19 mouse cellular contexts compared by ENCODE assay signal in the genomic region with DNA sequence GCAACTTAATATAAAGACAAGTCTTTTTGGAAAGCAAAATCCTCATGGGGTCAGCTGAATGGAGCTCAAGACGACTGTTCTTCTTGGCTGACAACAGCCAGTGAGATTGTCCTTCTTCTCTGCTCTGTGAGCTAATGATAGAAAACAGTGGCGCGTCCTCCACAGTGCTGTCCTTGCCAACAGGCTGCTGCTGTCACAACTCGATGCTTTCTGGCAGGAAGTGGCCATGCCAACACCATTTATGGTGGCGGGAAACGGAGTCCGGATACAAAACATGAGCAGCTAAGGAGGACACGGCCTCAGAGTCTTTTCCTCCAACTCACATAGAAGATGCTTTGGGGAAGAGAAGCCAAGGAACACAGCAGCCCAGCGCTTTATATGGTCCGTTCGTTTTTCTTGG.
A peak's percentile ranks its signal among the peaks of the same experiment; 100 is the strongest.
DNase-seq lines count a peak whose midpoint lies in the region; ATAC-seq and TF ChIP-seq lines count a peak whose summit lies in the region.
"Had no signal": no experiment of that assay in that cellular context is flagged by ENCODE, and none has a peak within 500 bp of the region (broad histone marks: within the 10 kb centered on the region; RNA-seq: fewer than 3 reads in every experiment).

No protein-coding gene starts in this region.

- ATAC-seq in heart, postnatal 0 days (ENCODE audit: insufficient read depth, low read depth) = peak; percentile 47; the same call in 1 of the 2 replicates
- ATAC-seq: forebrain, embryonic 16.5 days had no signal

- no peaks in the 10 kb centered on the region for H3K27me3 ChIP-seq in heart, postnatal 0 days (ENCODE audit: control insufficient read depth, insufficient read depth, low read length)
- H3K27me3 ChIP-seq: embryonic facial prominence, embryonic 13.5 days had no signal

- intact Hi-C loops in left cerebral cortex, postnatal 36 days (cut with DNase I) = no loop called here

- no peak overlapping the region for H3K4me2 ChIP-seq in heart, postnatal 0 days (ENCODE audit: low read depth, low read length)
- H3K4me2 ChIP-seq: embryonic facial prominence, embryonic 13.5 days; liver, embryonic 11.5 days; lung, embryonic 14.5 days had no signal

- 45% methylated on average over 11 of the region's 11 CpGs for WGBS in heart, postnatal 0 days

- H3K27ac ChIP-seq in heart, postnatal 0 days (ENCODE audit: low read depth) = peak overlapping the region; percentile 48; the same call in 1 of the 2 replicates
- H3K27ac ChIP-seq: embryonic facial prominence, embryonic 13.5 days; hindbrain, embryonic 10.5 days; limb, embryonic 10.5 days had no signal

- H3K4me1 ChIP-seq in heart, postnatal 0 days (ENCODE audit: control insufficient read depth, insufficient read depth) = no peaks in the 10 kb centered on the region
- H3K4me1 ChIP-seq: limb, embryonic 10.5 days had no signal

- no peaks in the 10 kb centered on the region for H3K9me3 ChIP-seq in heart, postnatal 0 days (replicated peaks; ENCODE audit: control insufficient read depth, low read length)
- H3K9me3 ChIP-seq: embryonic facial prominence, embryonic 13.5 days; hindbrain, embryonic 10.5 days; limb, embryonic 10.5 days had no signal

- no peak for TF ChIP-seq EP300 in heart, postnatal 0 days (IDR thresholded peaks at IDR 0.05; ENCODE audit: low read depth)

- no peak for TF ChIP-seq CTCF in heart, postnatal 0 days (IDR thresholded peaks at IDR 0.05; ENCODE audit: low read depth)

- H3K4me3 ChIP-seq in heart, postnatal 0 days (ENCODE audit: low read depth, low read length) = no peak overlapping the region
- H3K4me3 ChIP-seq: embryonic facial prominence, embryonic 13.5 days; hindbrain, embryonic 10.5 days; limb, embryonic 10.5 days had no signal

- peak; percentile 26 to 39 for DNase-seq in cerebellum, postnatal 10 days
- DNase-seq in cerebellum, adult 11-12 months = no peak
- DNase-seq in left cerebral cortex, postnatal 36 days (ENCODE audit: low spot score in 2 of 2) = peak; percentile 6 to 16
- DNase-seq in left cerebral cortex, adult 11 months (ENCODE audit: low spot score) = no peak
- DNase-seq in brain, adult 2 months (ENCODE audit: low read depth, low spot score) = peak; percentile 47
- DNase-seq in heart, postnatal 0 days (ENCODE audit: low spot score) = peak; percentile 27
- no peak for DNase-seq in right cerebral cortex, postnatal 4 days
- no peak for DNase-seq in embryo, embryonic 10.5 days (ENCODE audit: low spot score)
- DNase-seq: cerebellum, adult 11 months; gastrocnemius, postnatal 14 days; kidney, adult 9 months; lung, embryonic 14.5 days; midbrain, embryonic 14.5 days; thymus, postnatal 14 days had no signal

- no peak overlapping the region for H3K9ac ChIP-seq in heart, postnatal 0 days (replicated peaks; ENCODE audit: low read depth, low read length)
- H3K9ac ChIP-seq: embryonic facial prominence, embryonic 13.5 days; lung, embryonic 14.5 days had no signal

- H3K36me3 ChIP-seq in heart, postnatal 0 days (replicated peaks; ENCODE audit: control insufficient read depth, insufficient read depth, low read length) = no peaks in the 10 kb centered on the region
- H3K36me3 ChIP-seq: embryonic facial prominence, embryonic 13.5 days; hindbrain, embryonic 10.5 days; limb, embryonic 10.5 days had no signal

Comparison
In these comparisons a context has a peak if more than half of its experiments do, and no peak if none do; other contexts are left out.
1. DNase-seq: peak in cerebellum, postnatal 10 days (2 of 2), left cerebral cortex, postnatal 36 days (2 of 2), brain, adult 2 months (single experiment) and heart, postnatal 0 days (single experiment); none in cerebellum, adult 11-12 months (single experiment), left cerebral cortex, adult 11 months (single experiment), right cerebral cortex, postnatal 4 days (single experiment) and embryo, embryonic 10.5 days (single experiment).